Mouse (Mus musculus): ENCODE results near the gene Pold1. TPM values are rescaled to one million over a fixed set of nuclear protein-coding genes. Genes with fewer than 3 reads are reported as not detected.

Pold1 gene
- polyA plus RNA-seq, 1 experiment from 2014 or later, result 46.9 TPM

DNA sequence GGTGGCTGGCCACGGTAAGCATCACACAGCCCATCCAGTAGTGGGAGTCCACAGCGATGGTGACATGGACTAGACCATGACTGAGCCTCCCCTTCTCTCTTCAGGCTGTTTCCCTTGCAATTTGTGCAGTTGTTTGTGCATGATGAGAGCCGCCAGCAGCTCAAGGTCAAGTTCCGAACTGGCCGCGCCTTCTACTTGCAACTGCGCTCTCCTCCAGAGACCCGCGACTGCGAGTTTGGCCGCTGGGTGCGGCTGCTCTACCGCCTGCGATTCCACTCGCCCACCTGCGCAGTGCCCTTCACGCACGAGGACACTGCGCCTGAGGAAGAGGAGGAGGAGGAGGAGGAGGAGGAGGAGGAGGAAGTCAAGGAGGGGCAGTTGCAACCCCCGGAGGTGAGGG is 48.6 kb downstream of the Pold1 start:
- H3K4me3 ChIP-seq, result no peak overlapping the region
- H3K9me3 ChIP-seq, result no peaks in the 10 kb centered on the region
- H3K27ac ChIP-seq (replicated peaks), result no peak overlapping the region
- no peaks in the 10 kb centered on the region for H3K36me3 ChIP-seq
- ATAC-seq (replicated peaks), result no peak
- no peak overlapping the region for H3K9ac ChIP-seq (replicated peaks)
- WGBS, result 59% methylated on average over 20 of the region's 20 CpGs
- H3K27me3 ChIP-seq, result no peaks in the 10 kb centered on the region
- peaks cover 18% of the 10 kb centered on the region for H3K4me1 ChIP-seq
- no peak overlapping the region for H3K4me2 ChIP-seq (replicated peaks)

DNA sequence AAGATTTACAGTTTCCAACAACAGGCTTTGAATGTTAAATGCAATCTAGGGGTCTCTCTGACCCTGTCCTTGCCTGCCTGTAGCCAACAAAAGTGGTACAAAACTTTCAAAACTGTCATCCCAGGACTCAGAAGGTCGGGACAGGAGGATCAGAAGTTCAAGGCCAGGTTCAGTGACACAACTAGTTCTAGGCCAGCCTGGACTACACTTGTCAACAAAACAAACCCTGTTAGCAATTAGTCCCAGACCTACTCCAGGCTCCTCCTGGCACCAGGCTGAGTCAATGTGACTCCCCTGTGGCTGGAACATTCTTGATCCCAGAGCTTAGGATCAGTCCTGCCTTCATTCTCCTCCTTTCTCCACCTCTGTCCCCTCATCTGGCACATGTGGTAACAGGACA is 49.7 kb downstream of the Pold1 start:
- 0 out of 2 replicates have a peak, but pooled peaks cover 2% of the 10 kb centered on the region for H3K36me3 ChIP-seq
- 85% methylated on average over 1 of the region's 1 CpGs for WGBS
- no peak overlapping the region for H3K4me3 ChIP-seq
- no peak overlapping the region for H3K27ac ChIP-seq (replicated peaks)
- ATAC-seq (replicated peaks), result no peak
- no peaks in the 10 kb centered on the region for H3K27me3 ChIP-seq
- no peaks in the 10 kb centered on the region for H3K9me3 ChIP-seq
- peaks cover 29% of the 10 kb centered on the region for H3K4me1 ChIP-seq
- H3K9ac ChIP-seq (replicated peaks), result no peak overlapping the region
- no peak overlapping the region for H3K4me2 ChIP-seq (replicated peaks)

DNA sequence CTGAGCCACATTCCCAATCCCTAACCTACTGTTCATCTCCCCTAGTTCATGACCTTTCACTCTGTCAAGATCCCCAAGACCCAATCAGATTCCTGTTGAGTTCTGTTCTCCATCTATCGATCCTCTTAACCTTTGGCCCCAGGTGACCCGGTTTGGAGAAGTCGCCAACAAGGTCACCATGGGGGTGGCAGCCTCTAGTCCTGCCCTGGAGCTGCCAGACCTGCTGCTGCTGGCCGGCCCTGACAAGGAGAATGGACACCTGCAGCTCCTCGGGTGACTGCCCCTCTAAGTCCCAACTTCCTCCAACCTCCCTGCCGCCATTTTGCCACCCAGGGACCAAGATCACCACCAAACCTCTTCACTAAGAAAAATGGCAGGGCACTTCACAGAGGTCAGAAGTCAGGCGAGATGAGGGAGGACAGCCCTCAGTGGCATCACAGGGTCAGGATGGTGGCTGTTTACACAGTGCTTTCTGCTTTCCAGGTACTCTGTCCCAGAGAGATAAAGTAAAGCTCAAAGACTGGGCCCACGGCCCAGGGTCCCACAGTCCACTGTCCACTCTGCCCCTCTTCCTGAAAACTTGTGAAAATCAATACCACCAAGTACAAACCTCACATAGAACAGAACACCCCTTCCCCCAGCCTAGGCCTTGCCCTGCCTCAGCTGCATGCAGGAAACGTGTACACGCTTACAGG is 51.1 kb downstream of the Pold1 start:
- no peak for ATAC-seq (replicated peaks)
- peak overlapping the region; percentile 77 for H3K4me2 ChIP-seq (replicated peaks)
- peaks cover 34% of the 10 kb centered on the region for H3K4me1 ChIP-seq
- peak overlapping the region; percentile 89 for H3K9ac ChIP-seq (replicated peaks)
- H3K4me3 ChIP-seq, result peak overlapping the region; percentile 64
- WGBS, result 85% methylated on average over 10 of the region's 10 CpGs
- no peaks in the 10 kb centered on the region for H3K9me3 ChIP-seq
- no peaks in the 10 kb centered on the region for H3K27me3 ChIP-seq
- 0 out of 2 replicates have a peak overlapping the region, but pooled peaks have one; percentile 83 for H3K27ac ChIP-seq (replicated peaks)
- H3K36me3 ChIP-seq, result peaks cover 10% of the 10 kb centered on the region; the same call in 1 of the 2 replicates

DNA sequence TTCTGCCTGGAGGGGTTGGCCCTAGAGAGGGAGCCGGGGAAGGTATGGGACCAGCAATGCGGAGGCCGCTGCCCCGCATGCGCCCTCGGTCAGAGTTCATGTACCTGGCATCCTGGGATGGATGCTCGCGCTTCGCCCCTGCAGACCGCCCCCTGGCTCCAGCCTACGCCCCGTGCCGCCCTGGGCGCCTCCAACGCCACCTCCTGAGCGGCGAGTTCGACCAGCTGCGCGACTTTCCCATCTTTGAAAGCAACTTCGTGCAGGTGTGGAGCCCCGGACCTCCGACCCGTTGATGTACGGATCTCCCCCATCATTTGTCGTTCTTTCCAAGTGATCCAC is 51.9 kb downstream of the Pold1 start:
- peaks cover 34% of the 10 kb centered on the region for H3K4me1 ChIP-seq
- H3K27ac ChIP-seq (replicated peaks), result peak overlapping the region; percentile 83
- ATAC-seq (replicated peaks), result no peak
- H3K4me3 ChIP-seq, result peak overlapping the region; percentile 64
- H3K27me3 ChIP-seq, result no peaks in the 10 kb centered on the region
- peak overlapping the region; percentile 89 for H3K9ac ChIP-seq (replicated peaks)
- H3K4me2 ChIP-seq (replicated peaks), result peak overlapping the region; percentile 77
- peaks cover 17% of the 10 kb centered on the region for H3K36me3 ChIP-seq
- WGBS, result 1% methylated on average over 26 of the region's 26 CpGs
- H3K9me3 ChIP-seq, result no peaks in the 10 kb centered on the region

DNA sequence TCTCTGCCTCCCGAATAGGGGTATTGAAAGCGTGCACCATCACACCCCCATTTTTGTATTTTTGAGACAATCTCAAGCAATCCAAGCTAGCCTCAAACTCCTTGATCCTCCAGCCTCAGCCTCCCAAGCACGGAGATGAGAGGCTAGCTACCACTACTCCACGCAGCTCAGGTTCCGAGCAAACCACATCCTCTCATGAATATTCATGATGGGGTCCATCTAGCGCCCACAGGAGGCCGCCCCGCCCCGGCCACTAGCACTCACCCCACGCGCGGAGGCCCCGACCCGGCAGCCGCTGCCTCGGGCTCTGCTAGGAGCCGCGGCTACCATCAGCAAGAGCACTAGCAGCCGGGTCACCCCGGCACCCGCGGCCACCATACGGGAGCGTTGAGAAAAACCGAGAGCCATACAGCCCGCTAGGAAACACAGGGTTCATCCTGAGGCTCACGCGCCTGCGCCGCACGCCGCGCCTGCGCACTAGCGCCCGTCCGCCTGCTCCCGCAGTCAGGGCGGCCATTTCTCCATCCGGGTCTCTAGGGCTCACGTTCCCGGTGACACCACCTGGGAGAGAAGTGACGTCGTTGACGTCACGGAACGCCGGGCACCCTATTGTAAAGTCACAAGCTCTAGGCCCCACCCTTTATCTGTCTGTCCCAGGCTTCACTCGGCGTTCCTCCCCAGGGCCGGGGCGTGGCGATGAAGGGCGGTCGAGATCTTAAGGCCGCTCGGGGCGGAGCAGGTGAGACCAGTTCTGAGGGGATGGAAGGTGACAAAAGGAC is 52.5 kb downstream of the Pold1 start, which contains the start of the genes Emc10 and Fam71e1:
Gene Emc10, minus strand, starts transcription at position 538 of the 779 bp plus-strand sequence.
Gene Fam71e1, plus strand, starts transcription at position 590 of the 779 bp plus-strand sequence.
- Histone ChIP-seq H3K9me3 (no peaks in the 10 kb centered on the region), H3K36me3 (peaks cover 21% of the 10 kb centered on the region), H3K4me3 (peak within 1 kb of the TSS; percentile 64), H3K4me2 (replicated peaks) (peak within 1 kb of the TSS; percentile 77), H3K27ac (replicated peaks) (peak within 1 kb of the TSS; percentile 95), H3K27me3 (no peaks in the 10 kb centered on the region), H3K9ac (replicated peaks) (peak within 1 kb of the TSS; percentile 89), H3K4me1 (peaks cover 34% of the 10 kb centered on the region)
- under 1% methylated on average over 58 of the region's 58 CpGs for WGBS
- ATAC-seq (replicated peaks), result peak; percentile 97

DNA sequence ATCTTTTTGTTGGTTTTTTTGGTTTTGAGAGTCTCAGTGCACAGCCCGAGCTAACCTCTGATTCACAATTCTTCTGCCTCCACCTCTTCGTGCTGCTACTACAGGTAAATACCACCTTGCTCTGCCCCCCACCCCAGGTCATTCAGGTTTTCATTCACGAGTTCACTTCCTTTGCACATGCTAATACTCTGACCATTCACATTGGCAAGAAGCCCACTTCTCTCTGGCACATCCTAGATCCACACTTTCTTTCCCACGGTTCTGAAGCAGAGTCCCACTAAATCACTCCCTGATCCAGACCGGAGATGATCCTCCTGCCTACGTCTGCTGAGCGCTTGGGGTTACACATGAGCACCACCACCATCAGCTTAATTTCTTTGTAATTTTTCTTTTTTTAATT is 53.6 kb downstream of the Pold1 start:
- no peak overlapping the region for H3K27ac ChIP-seq (replicated peaks)
- ATAC-seq (replicated peaks), result no peak
- H3K4me3 ChIP-seq, result peak overlapping the region; percentile 64
- peak overlapping the region; percentile 63 for H3K4me2 ChIP-seq (replicated peaks)
- H3K9ac ChIP-seq (replicated peaks), result peak overlapping the region; percentile 89
- no peaks in the 10 kb centered on the region for H3K27me3 ChIP-seq
- peaks cover 34% of the 10 kb centered on the region for H3K4me1 ChIP-seq
- no peaks in the 10 kb centered on the region for H3K9me3 ChIP-seq
- H3K36me3 ChIP-seq, result peaks cover 32% of the 10 kb centered on the region
- WGBS, result 78% methylated on average over 7 of the region's 7 CpGs

DNA sequence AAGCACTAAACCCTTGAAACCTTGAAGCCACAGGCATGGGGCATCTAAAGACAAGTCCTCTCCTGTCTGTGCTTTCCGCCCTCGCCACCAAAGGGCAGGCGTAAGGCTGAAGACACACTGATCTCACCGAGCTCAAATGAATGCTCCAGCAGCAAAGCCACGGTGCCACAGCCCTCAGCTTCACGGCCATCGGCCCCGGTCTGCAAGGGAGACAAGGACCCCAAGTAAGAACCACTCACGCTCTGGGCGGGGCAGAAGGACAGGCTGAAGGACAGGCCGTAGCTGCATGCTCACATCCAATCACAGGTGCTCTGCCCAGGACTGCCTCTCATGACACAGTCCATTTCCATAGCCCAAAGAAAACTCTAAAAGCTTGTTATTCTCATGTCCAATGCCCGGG is 54.0 kb downstream of the Pold1 start:
- 96% methylated on average over 12 of the region's 12 CpGs for WGBS
- no peak for ATAC-seq (replicated peaks)
- no peaks in the 10 kb centered on the region for H3K9me3 ChIP-seq
- no peak overlapping the region for H3K9ac ChIP-seq (replicated peaks)
- peaks cover 34% of the 10 kb centered on the region for H3K4me1 ChIP-seq
- H3K4me2 ChIP-seq (replicated peaks), result no peak overlapping the region
- no peak overlapping the region for H3K27ac ChIP-seq (replicated peaks)
- peaks cover 36% of the 10 kb centered on the region for H3K36me3 ChIP-seq
- no peaks in the 10 kb centered on the region for H3K27me3 ChIP-seq
- no peak overlapping the region for H3K4me3 ChIP-seq

DNA sequence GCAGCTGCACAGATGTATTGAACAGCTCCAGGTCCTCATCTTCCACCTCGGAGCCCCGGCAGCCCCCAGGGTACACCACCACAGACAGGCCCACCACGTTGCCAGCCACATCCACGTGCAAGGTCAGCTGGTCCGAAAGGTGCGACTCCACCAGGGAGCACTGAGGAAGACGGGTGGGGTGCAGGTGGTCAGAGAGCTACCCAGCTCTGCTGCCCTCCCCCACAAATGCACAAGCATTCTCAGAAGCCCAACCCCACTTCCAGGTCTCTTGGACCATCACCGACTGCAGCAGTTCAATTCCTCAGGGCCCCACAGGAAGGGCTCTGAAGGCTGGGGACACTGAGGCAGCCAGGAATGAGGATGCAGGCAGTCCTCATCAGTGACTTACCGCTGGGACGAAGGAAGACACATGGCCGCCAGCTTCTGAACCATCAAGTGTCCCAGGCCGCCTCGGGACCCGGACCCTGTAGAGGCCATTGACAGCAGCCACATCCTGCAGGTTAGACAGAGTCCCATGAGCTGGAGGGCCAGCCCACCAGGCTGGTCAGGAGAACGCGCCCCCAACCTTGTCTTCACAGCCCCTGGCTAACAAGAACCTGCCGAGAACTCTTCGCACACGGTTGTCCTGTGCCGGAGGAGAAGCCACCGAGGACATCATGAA is 56.4 kb downstream of the Pold1 start:
- peaks cover 47% of the 10 kb centered on the region for H3K36me3 ChIP-seq
- no peak for ATAC-seq (replicated peaks)
- H3K27me3 ChIP-seq, result no peaks in the 10 kb centered on the region
- no peak overlapping the region for H3K27ac ChIP-seq (replicated peaks)
- peaks cover 30% of the 10 kb centered on the region for H3K4me1 ChIP-seq
- H3K4me2 ChIP-seq (replicated peaks), result no peak overlapping the region
- 95% methylated on average over 21 of the region's 21 CpGs for WGBS
- no peaks in the 10 kb centered on the region for H3K9me3 ChIP-seq
- H3K9ac ChIP-seq (replicated peaks), result no peak overlapping the region
- H3K4me3 ChIP-seq, result no peak overlapping the region

DNA sequence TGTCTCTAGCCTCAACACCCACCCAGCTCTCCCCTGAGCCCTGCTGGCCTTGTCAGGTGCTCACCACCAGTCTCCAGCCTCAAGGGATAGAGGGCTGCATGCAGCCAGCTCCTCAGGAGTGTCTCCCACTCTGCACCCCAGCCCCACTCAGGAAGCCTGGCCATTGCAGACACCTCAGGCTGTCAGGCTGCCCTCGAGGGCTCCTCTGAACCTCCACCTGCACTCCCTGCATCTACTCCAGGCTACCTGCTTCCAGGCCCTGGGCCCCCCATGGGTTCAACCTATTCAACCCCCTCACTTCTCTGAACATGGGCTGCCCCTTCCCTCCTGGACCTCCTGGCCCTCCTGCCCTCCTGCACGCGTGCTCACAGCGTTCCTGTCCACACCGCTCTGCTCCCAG is 57.3 kb downstream of the Pold1 start:
- Histone ChIP-seq H3K4me3 (no peak overlapping the region), H3K27me3 (no peaks in the 10 kb centered on the region), H3K4me2 (replicated peaks) (no peak overlapping the region), H3K36me3 (peaks cover 47% of the 10 kb centered on the region), H3K9ac (replicated peaks) (no peak overlapping the region), H3K27ac (replicated peaks) (no peak overlapping the region), H3K4me1 (peaks cover 24% of the 10 kb centered on the region), H3K9me3 (no peaks in the 10 kb centered on the region)
- ATAC-seq (replicated peaks), result no peak
- WGBS, result 94% methylated on average over 5 of the region's 5 CpGs

DNA sequence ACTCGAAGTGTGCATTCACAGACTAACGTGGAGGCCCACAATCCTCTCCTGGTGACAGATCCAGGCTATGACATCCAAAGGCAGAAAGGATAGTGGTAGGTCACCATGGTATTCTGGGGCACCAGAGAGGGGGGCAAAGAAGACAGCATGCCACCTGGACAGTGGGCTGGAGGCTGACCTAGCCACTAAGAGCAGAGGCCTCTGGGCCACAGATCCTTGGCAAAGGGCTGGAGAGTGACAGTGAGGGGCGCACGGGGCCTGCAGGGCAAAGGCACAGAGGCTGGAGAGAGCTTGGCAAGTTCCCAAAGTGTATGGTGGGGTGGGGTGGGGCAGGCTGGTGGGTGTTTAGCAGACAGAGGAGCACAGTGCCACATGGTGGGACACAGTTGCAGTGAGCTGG is 58.4 kb downstream of the Pold1 start:
- no peak overlapping the region for H3K9ac ChIP-seq (replicated peaks)
- H3K4me3 ChIP-seq, result no peak overlapping the region
- ATAC-seq (replicated peaks), result no peak
- WGBS, result 82% methylated on average over 4 of the region's 4 CpGs
- no peaks in the 10 kb centered on the region for H3K9me3 ChIP-seq
- no peak overlapping the region for H3K27ac ChIP-seq (replicated peaks)
- H3K36me3 ChIP-seq, result peaks cover 47% of the 10 kb centered on the region
- no peaks in the 10 kb centered on the region for H3K27me3 ChIP-seq
- H3K4me1 ChIP-seq, result peaks cover 18% of the 10 kb centered on the region
- H3K4me2 ChIP-seq (replicated peaks), result no peak overlapping the region

DNA sequence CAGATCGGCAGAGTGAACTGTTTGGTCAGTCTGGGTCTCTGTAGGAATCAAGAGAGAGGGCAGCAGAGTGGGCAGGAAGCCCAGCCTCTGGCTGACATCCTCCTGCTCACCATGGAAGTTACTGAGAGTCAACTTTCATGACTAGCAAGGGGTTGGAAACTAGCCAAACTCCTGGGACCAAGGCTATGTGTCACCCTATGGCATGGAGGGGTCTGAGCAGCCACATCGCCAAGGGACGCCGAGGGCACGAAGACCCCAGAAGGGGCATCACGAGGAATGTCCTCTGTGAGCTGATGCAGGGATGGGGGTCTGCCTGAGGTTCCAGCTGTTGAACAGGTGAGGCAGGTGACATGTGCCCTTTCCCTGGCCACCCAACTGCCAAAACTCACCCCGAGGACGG is 60.1 kb downstream of the Pold1 start:
- H3K4me1 ChIP-seq, result 0 out of 2 replicates have a peak, but pooled peaks cover 5% of the 10 kb centered on the region
- no peak for ATAC-seq (replicated peaks)
- no peak overlapping the region for H3K4me3 ChIP-seq
- no peak overlapping the region for H3K27ac ChIP-seq (replicated peaks)
- no peaks in the 10 kb centered on the region for H3K27me3 ChIP-seq
- no peak overlapping the region for H3K4me2 ChIP-seq (replicated peaks)
- WGBS, result 96% methylated on average over 8 of the region's 8 CpGs
- H3K36me3 ChIP-seq, result peaks cover 42% of the 10 kb centered on the region
- no peak overlapping the region for H3K9ac ChIP-seq (replicated peaks)
- H3K9me3 ChIP-seq, result no peaks in the 10 kb centered on the region

DNA sequence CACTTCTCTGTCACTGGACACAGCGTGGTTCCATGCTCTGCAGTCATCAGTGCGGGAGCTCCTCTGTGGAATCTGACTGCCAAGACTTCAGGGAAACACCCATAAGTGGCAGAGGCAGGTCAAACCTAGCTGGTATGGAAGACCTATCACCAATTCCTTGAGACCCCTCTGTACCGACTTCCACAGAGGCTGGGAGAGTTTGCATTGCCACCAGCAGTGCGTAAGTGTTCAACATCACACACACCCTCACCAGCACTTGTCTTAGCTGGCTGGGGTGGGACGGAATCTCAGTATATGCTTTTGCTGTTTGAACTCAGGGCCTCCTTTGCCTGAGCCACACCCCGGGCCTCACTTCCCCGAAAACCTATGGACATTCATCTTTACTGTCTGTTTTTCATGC is 60.7 kb downstream of the Pold1 start:
- Histone ChIP-seq H3K9me3 (no peaks in the 10 kb centered on the region), H3K27ac (replicated peaks) (no peak overlapping the region), H3K36me3 (peaks cover 40% of the 10 kb centered on the region), H3K9ac (replicated peaks) (no peak overlapping the region), H3K4me1 (0 out of 2 replicates have a peak, but pooled peaks cover 1% of the 10 kb centered on the region), H3K4me3 (no peak overlapping the region), H3K4me2 (replicated peaks) (no peak overlapping the region), H3K27me3 (no peaks in the 10 kb centered on the region)
- WGBS, result 87% methylated on average over 7 of the region's 7 CpGs
- no peak for ATAC-seq (replicated peaks)

Measured in forebrain, embryonic 15.5 days (tissue).